Mouse (Mus musculus) mouse embryonic stem cell (cell line): ENCODE results near the gene Olfr462.
"Not testable (repeated sequence)": the region's sequence is repeated elsewhere in the genome, so short reads cannot be mapped to it uniquely, and the experiment has no call there.

Experiments
- in situ Hi-C, 2 experiments: fragments of 300-500 bp; cut with MboI; formaldehyde crosslinking; loops; 1 replicate in 1 of 2; 3 replicates in 1 of 2; pipeline ENCODE4 v1.14.3; 2019 to 2020; ENCODE audit warnings: low sequenced_read_pairs in 2 of 2, low pct_unique_long_range_greater_than_20kb in 1 of 2, mixed read lengths in 1 of 2; ENCODE audit not compliant: unreplicated experiment in 1 of 2

Gene Olfr462

GRCm38 (mm10) chr11:87892168-87892567 lies at the start of gene Olfr462:
Gene Olfr462 (minus strand): TSS chr11:87892268.
- in situ Hi-C loops, result no loop called here

- in situ Hi-C loops, result no loop called here
Measured at GRCm38 (mm10) chr11:87935467-87935866, 43.4 kb upstream of the Olfr462 start.

- in situ Hi-C loops, result no loop called here
Measured at GRCm38 (mm10) chr11:87933731-87934130, 41.7 kb upstream of the Olfr462 start.

GRCm38 (mm10) chr11:87930348-87930747 lies 38.3 kb upstream of the Olfr462 start:
- in situ Hi-C loops, result no loop called here

- in situ Hi-C loops, result no loop called here
Measured at GRCm38 (mm10) chr11:87920966-87921365, 28.9 kb upstream of the Olfr462 start, which contains the start of gene Olfr464. Gene Olfr464 (minus strand): TSS chr11:87920967.

GRCm38 (mm10) chr11:87920301-87920700 lies 28.2 kb upstream of the Olfr462 start:
- in situ Hi-C loops, result no loop called here

- in situ Hi-C loops, result no loop called here
Measured at GRCm38 (mm10) chr11:87916005-87916404, 23.9 kb upstream of the Olfr462 start.

- in situ Hi-C loops, result no loop called here
Measured at GRCm38 (mm10) chr11:87904331-87904730, 12.3 kb upstream of the Olfr462 start.

GRCm38 (mm10) chr11:87897287-87897686 lies 5.2 kb upstream of the Olfr462 start, which contains the start of gene Olfr463:
Gene Olfr463 (minus strand): TSS chr11:87897387.
- in situ Hi-C loops, result no loop called here

- in situ Hi-C loops, result no loop called here
Measured at GRCm38 (mm10) chr11:87884856-87885255, 7.2 kb downstream of the Olfr462 start.

GRCm38 (mm10) chr11:87883493-87883892 lies 8.6 kb downstream of the Olfr462 start:
- in situ Hi-C loops, result no loop called here

- in situ Hi-C loops, result no loop called here
Measured at GRCm38 (mm10) chr11:87881714-87882113, 10.4 kb downstream of the Olfr462 start.

- in situ Hi-C loops, result no loop called here
Measured at GRCm38 (mm10) chr11:87879826-87880225, 12.2 kb downstream of the Olfr462 start.

GRCm38 (mm10) chr11:87875436-87875835 lies 16.6 kb downstream of the Olfr462 start, which contains the start of gene Epx:
Gene Epx (minus strand): TSS chr11:87875536.
- in situ Hi-C loops, result no loop called here

- in situ Hi-C loops, result no loop called here
Measured at GRCm38 (mm10) chr11:87871766-87872165, 20.3 kb downstream of the Olfr462 start.

GRCm38 (mm10) chr11:87870096-87870495 lies 22.0 kb downstream of the Olfr462 start:
- in situ Hi-C loops, result no loop called here

GRCm38 (mm10) chr11:87866891-87867290 lies 25.2 kb downstream of the Olfr462 start:
- in situ Hi-C loops, result not testable (repeated sequence)

- in situ Hi-C loops, result no loop called here
Measured at GRCm38 (mm10) chr11:87862805-87863204, 29.3 kb downstream of the Olfr462 start.

- in situ Hi-C loops, result no loop called here
Measured at GRCm38 (mm10) chr11:87860426-87860825, 31.6 kb downstream of the Olfr462 start.

GRCm38 (mm10) chr11:87859273-87859672 lies 32.8 kb downstream of the Olfr462 start:
- in situ Hi-C loops, result no loop called here

GRCm38 (mm10) chr11:87854550-87854949 lies 37.5 kb downstream of the Olfr462 start:
- in situ Hi-C loops, result no loop called here
